Mouse (Mus musculus) naive thymus-derived CD4-positive, alpha-beta T cell, adult 2 months (primary cell): ENCODE measurements around the gene Hapln2.

Experiments
- DNase-seq: peaks from one replicate; pipeline ENCODE4 v3.0.0-alpha.2; 2011; ENCODE audit warnings: low read depth

Gene Hapln2

DNA sequence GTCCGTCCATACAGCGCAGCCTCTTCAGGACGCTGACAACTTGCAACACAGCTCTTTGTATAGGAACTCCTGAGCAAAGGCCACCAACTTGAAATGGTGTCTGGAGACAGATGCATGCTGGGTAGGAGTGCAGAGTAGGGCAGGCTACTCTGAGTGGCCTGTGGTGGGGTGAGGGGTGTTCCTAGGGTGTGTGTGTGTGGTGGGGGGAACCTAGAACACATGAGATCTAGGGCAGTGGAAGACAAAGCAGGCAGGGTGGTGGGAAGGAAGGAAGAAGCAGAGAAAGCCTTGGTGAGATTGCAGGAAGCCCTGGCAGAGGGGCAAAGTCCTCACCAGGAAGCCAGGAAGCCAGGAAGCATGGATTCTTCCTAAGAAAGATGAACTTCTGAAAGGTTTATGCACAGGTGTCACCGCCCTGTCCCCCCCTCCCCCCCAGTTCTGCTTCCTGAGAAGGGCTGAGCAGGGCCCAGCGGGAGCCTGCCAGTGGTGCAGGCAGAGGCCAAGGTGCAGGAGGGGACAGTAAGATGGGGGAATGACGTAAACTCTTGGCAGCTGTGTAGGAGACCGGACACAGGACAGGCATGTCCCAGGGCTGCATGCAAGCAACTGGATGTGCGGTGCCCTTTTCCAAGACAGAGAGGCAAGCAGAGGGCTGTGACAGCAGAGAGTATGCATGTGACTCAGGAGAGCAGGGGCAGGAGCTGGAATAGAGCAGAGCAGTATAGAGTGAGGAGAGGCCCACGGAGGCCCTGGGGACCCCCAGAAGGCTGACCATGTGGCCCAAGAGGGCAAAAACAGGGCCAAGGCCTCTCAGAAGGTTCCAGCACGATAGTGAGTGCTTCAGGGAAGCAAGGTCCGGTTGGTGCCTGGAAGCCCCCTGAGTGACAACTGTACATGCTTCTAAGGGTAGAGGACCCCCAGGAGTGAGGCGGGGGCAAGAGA lies 45.2 kb downstream of the Hapln2 start:
- DNase-seq = no peak

DNA sequence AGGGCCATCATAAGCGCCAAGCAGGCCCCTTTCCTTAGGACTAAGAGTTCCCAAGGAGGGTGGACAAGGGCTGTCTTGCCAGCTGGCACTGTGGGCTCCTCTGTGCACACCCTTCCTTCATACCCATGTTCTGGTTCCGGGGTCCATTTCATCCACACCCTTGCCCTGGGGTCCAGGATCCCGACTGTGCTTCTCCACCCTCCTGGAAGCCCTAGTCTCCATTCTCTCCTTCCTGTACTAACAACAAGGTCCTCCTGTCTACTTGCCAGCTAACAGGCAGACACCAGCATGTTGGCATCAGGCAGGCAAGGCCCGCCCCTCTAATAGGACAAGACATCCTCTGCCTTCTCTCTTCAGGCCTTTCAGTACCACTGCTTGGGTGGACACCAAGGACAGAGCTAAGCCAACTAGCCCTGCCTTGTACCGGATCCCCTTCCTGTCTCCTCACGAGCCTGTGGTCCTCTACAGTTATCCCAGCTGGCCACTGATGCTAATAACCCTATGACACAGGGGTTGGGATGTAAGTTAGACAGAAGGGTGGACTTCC lies 46.1 kb downstream of the Hapln2 start:
- DNase-seq = no peak

GRCm38 (mm10) chr3:87980728-87981127 lies 46.7 kb downstream of the Hapln2 start:
- no peak for DNase-seq

GRCm38 (mm10) chr3:87980085-87980484 lies 47.3 kb downstream of the Hapln2 start:
- no peak for DNase-seq

DNA sequence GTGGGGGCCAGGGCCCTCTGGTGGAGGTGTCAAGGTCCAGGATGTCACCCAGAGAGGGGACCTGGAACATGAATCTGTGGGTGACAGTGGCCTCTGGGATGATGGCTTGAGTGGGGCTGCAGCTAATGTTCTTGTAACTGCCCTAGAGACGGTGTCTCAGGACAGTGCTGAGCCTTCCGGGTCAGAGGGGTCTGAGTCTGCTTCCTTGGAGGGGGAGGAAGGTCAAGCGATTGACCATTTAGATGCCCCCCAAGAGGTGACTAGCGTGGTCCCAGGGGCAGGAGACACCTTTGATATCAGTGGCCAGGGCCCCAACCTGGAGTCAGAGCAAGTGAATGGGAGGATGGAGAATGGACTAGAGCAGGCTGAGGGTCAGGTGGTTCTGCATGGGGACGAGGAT lies 47.9 kb downstream of the Hapln2 start:
- DNase-seq = no peak

GRCm38 (mm10) chr3:87974381-87974987 lies 52.9 kb downstream of the Hapln2 start:
- DNase-seq = no peak

- no peak for DNase-seq
Measured at GRCm38 (mm10) chr3:87973593-87974380, 53.6 kb downstream of the Hapln2 start.

DNA sequence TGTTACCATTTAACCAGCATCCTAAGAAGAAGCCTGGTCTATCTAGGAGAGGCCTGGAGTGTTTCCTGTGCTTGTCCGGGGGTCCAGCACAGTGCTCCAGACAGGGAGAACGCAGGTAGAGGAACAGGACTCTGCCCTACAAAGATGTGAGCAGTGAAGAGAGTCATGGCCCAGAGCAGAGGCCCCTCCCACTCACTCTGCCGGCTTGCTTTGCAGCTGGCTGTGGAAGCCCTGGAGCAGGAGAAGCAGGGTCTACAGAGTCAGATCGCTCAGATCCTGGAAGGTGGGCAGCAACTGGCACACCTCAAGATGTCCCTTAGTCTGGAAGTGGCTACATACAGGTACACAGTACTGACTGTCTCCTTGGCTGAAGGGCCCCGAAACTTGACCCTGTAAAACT lies 54.6 kb downstream of the Hapln2 start:
- no peak for DNase-seq

GRCm38 (mm10) chr3:87972203-87972664 lies 55.1 kb downstream of the Hapln2 start:
- no peak for DNase-seq
